Mouse (Mus musculus): ENCODE data around the gene Plcl2.

DNA sequence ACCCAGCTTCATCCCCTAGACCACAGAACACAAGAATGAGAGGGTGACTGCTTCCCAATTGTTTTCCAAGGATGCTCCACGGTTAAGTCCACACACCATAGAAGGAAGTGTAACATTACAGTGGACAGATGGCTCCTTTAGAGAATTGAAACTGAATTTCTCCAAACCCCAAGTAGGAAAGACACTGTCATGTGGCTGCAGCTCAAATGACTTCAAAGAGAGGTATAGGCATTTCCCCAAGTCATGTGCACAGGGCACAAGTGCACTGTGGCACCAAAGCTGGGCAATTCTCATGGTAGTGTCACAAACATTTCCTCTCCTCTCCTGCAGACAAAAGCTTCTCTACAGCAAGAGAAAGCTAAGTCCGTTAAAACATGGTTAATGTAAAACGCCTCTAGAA is 17.7 kb upstream of the Plcl2 start:
- no peak for TF ChIP-seq CTCF (IDR thresholded peaks at IDR 0.05; ENCODE audit: insufficient read depth, low read depth, low read length)
- no peak for TF ChIP-seq POLR2A (IDR thresholded peaks at IDR 0.05; ENCODE audit: insufficient read depth, low read depth, low read length)
